Mouse (Mus musculus): ENCODE measurements around the gene Gm11096.

Gm11096 gene

GRCm38 (mm10) chr17:81441463-81441862 is at the start of gene Gm11096:
Gene Gm11096, plus strand, starts transcription at chr17:81441763.
- no peak for DNase-seq (ENCODE audit: low read depth)

GRCm38 (mm10) chr17:81393040-81393439 is 48.5 kb upstream of the Gm11096 start:
- DNase-seq (ENCODE audit: low read depth): no peak

DNA sequence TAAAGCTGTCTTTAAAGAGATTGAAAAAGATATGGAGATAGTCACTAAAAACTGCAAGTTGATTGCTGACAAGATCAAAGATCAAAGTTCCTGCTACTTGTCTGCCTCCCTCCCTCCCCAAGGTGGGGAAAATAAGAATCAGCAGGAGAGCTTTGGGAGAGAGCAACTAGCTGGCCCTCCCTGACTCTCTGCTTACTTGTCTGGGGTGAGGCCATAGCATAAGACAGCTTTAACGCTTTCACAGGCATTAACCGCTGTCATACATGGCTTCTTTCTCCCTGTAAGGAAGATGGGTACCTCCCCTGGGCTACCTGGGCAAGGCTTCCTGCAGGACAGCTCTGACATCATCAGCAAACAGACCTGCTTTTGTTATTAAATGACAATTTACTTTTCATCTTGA is 47.4 kb upstream of the Gm11096 start:
- no peak for DNase-seq (ENCODE audit: low read depth)

GRCm38 (mm10) chr17:81397434-81397833 is 44.1 kb upstream of the Gm11096 start:
- no peak for DNase-seq (ENCODE audit: low read depth)

DNA sequence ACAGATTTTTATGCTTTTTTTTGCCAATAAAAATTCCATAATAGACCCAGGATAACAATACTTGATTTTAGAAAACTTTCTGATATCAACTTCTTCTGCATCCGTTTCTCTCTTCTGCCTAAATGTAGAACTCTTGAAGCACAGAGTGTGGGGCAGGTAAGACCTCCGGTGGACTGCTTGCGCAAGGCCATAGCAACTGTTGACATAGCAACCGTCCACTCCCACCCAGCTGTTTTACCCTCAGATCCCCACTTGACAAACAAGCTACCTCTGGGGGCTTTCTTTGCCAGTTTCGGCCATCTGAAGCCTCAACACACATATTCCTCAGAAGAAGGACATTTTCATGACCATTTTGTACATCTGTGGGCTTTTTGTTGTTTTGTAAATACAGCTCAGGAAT is 41.2 kb upstream of the Gm11096 start:
- DNase-seq (ENCODE audit: low read depth): no peak

DNA sequence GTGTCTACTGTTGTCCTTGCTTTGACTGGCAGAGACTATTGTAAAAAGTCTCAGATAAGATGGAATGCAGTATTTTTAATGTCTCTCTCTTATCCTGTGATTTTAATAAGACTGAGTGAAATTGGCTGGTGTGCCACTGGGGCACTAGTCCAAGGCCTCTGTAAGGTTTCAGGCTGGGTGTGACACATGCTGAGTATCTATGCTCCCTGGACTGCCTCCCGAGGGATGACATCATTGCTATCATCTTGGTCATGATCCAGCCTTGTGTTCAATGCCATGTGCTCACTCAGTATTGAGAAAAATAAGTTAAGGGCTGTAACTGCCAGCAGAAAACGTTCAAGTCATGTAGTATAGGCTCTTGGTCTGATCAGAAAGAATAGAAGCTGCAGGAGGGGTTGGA is 38.9 kb upstream of the Gm11096 start:
- no peak for DNase-seq (ENCODE audit: low read depth)

DNA sequence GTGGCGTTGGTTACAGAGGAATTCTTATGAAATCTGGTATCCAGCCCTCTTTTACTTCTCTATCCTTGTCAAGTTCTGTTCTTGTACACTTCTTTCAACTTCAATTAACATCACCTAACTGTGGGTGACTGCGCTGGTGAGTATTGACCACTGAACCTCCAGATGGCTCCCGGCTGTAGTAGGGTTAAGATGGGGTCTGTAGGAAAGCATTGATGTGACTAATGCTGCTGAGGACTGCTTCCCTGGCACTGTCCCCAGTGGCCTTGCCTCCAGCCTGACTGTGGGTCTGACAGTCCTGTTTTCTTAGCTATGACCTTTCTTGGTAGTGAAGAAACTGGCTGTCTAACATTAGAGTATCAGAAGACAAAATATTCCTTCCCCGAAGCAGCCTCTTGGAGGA is 38.4 kb upstream of the Gm11096 start:
- no peak for DNase-seq (ENCODE audit: low read depth)

GRCm38 (mm10) chr17:81404225-81404624 is 37.3 kb upstream of the Gm11096 start:
- no peak for DNase-seq (ENCODE audit: low read depth)

- DNase-seq (ENCODE audit: low read depth): no peak
Observed at GRCm38 (mm10) chr17:81412736-81413135, 28.8 kb upstream of the Gm11096 start.

DNA sequence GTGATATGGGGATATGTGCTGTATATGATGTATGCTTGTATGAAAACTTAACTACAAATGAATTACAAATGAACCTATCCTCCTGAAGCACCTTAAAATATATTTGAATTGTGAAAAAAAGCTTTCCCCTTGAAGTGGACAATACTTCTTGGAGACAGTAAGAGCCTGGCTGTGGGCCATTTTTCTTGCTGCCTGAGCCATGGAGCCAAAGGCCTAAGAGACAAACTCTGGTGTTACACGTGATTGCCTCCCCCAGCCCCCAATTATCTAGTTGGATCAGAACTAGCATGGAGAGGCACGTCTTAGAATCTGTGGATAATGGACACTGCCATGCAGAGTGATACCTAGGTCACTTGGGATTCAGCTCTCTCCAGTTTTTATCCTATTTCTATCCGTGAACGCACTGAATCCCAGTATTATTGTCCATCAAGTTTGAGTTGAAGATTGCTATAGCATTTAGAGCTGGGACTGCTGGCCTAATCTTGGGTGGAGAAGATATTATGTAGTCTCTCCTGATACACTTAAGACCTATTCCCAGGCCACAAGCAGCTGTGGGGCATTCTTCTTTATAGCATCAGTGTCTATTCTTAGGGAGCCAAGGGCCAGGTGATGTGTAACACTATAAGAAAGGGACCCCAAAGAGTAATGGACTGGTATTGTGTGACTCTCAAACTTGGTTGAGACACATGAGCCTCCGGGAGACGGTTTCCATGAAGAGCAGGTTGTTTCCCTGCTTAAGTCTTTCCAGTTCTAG is 25.0 kb upstream of the Gm11096 start:
- DNase-seq (ENCODE audit: low read depth): no peak

GRCm38 (mm10) chr17:81419802-81420459 is 21.6 kb upstream of the Gm11096 start:
- no peak for DNase-seq (ENCODE audit: low read depth)

GRCm38 (mm10) chr17:81424256-81424912 is 17.2 kb upstream of the Gm11096 start:
- peak; percentile 26 for DNase-seq (ENCODE audit: low read depth)

- no peak for DNase-seq (ENCODE audit: low read depth)
Observed at GRCm38 (mm10) chr17:81427245-81427644, 14.3 kb upstream of the Gm11096 start.

DNA sequence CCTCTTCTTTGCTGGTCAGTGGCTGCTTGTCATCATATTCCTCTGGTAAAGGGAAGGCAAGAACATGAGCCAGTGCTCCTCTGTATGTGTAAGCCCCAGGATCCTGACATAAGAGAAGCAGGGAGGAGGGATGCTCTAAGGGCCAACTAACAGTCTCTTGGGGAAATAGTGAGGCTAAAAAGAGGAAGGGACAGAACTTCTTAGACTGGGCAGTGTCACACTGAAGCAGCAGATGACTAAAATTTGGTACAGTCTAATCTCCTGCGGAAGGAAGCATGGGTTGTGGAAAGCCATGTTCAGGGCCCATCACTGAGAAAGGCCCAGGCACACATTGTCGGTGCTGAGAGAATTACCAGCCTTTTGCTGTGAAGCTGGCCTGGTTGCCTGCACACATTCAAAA is 8.8 kb upstream of the Gm11096 start:
- DNase-seq (ENCODE audit: low read depth): no peak

DNA sequence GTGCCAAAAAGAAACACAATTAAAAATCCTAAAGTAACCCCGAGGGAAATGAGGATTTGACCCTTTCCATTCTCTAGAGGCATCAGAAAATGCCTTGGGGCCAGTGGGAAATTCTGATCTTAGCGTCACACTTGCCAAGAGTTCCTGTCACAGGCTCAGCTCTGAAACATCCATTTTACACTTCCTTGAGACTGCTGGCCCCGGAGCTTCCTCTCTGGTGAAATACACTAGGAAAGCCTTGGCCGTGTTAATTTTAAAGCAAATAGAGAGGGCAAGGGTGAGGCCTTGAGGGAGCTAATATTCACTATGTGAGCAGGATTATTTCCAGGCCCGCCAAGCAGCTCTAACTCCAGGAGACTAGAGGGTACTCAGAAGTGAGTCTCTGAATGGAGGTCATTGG is 8.4 kb upstream of the Gm11096 start:
- no peak for DNase-seq (ENCODE audit: low read depth)

- no peak for DNase-seq (ENCODE audit: low read depth)
Observed at GRCm38 (mm10) chr17:81455269-81455668, 13.7 kb downstream of the Gm11096 start.

DNA sequence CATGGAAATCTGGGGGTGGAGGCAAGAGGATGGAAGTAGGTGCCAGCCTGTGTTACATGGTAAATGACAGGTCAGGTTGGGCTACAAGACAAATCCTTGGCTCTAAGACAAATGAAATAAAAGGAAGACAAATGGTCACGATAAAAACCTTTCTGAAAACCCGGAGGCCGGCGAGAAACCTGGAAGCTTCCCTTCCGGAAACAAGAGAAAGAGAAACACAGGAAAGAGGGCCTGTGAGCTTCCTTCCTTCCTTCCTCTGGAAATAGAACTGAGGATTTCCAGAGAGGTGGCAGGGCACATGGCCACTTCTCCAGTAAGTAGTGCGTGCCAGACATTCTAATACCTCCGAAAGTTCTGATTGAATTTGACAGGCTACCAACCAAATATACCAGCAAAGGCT is 14.4 kb downstream of the Gm11096 start:
- no peak for DNase-seq (ENCODE audit: low read depth)

DNA sequence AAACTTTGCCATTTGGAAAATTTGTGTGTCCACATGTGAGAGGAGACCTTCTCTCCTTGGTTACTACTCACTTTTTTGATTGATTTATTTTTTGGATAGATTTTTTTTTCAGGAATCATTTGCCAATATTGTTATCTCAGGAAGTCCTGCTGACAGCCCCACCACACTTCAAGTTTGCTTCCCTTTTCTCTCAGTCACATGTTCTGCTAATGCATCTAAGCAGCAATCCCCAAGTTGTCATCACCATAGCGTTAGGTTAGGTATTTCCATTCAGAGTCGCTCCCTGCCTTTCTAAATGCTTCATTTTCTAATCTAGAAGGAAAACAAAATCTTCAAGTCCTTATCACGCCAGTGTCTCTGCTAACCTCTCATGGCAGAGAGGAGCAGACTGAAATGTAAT is 17.8 kb downstream of the Gm11096 start:
- DNase-seq (ENCODE audit: low read depth): no peak

DNA sequence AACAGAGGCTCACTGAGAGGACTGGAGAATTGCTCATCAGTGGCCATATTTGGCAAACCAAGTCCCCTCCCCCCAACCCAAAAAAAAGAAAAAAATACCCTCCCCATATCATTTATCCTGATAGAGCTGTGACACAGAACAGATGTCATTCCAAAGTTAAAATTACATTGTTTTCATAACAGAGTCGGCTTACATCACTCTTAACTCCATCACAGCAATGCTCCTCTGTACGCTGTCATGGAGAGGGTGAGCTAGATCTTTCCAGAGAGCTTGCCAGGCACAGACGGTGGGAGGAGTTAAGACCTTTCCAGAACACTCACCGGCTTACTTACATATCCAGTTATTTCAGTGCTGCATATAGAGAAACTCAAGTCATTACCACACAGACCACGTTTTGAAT is 27.4 kb downstream of the Gm11096 start:
- no peak for DNase-seq (ENCODE audit: low read depth)

DNA sequence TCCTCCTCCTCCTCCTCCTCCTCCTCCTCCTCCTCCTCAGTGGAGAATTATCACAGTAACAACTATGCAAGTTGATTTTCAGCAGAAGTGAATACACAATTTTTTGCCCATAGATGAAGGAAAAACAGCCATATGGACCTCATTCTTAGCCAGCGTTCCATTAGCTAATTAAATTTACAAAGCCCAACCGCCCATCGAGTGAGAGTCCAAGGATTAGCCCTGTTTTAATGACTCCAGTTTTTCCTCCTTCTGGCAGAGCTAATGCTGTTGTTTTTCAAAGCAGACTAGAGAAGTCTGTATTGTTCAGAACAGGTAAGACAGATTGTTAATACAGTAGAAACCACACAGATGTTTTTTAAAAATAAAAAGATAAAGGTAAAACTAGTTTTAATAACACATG is 31.8 kb downstream of the Gm11096 start:
- DNase-seq (ENCODE audit: low read depth): no peak

DNA sequence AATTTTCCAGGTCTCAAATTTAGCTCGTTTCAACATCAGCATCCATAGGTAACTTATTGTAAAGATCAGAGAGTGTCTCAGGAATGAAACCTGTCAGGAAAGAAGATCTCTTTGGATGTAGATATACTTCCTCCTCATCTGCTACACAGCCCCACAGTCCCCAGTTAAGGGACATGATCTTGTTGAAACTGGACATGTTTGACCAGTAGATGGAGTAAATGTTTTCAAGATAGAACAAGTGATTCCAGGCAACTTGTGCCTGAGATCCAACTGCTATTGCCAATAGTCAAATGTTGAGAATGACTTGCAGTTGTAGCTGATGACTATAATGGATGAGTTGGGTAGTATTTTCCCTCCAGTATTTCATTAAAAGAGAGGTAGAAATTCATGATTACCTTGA is 35.9 kb downstream of the Gm11096 start:
- DNase-seq (ENCODE audit: low read depth): no peak

DNA sequence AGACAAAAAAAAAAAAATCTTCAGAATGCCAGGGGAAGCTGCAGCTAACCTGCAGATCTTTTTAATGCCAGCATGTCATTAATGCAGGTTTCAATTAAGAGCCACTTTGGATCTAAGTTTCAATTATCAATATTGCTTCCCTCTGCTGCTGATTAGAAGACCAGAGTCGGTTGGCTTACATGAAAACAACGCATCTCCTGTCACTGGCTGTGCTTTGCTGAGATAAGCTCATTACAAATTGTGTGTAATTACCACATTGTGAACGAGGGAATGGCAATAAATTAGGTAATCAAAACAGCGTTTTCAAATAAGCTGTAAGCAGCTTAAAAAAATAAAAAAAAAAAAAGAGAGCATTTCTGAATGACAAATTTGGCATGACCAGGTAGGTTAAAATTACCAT is 38.2 kb downstream of the Gm11096 start:
- DNase-seq (ENCODE audit: low read depth): no peak
